Mouse (Mus musculus) neural tube, embryonic 14.5 days (tissue): ENCODE measurements at regions not wholly inside any gene's neighbourhood (a gene's known extent, or its start where the extent isn't known, plus 50 kb on each side); places are given as distances from the start of the nearest gene placed in this dataset.

Source experiments
- ATAC-seq: fragments of 200-750 bp; cut with Nextera tagmentation; 2 replicates; pipeline ENCODE4 v1.8.0; 2017; ENCODE audit warnings: low read depth, mild to moderate bottlenecking, moderate TSS enrichment, moderate library complexity
- H3K27ac ChIP-seq: fragments of 300-500 bp; sonication (generic); 2 replicates; pipeline ENCODE4 v1.5.1; 2014; ENCODE audit warnings: low read depth, mild to moderate bottlenecking, control low read depth, low read length, moderate library complexity, mixed read lengths
- H3K27me3 ChIP-seq: fragments of 300-500 bp; sonication (generic); 2 replicates; pipeline ENCODE4 v1.6.1; 2014; ENCODE audit warnings: low read length; ENCODE audit not compliant: control insufficient read depth, insufficient read depth
- H3K36me3 ChIP-seq: fragments of 300-500 bp; sonication (generic); 2 replicates; pipeline ENCODE4 v1.6.1; 2014; ENCODE audit warnings: low read length, mixed read lengths; ENCODE audit not compliant: control insufficient read depth, insufficient read depth
- H3K4me1 ChIP-seq: fragments of 300-500 bp; sonication (generic); 2 replicates; pipeline ENCODE4 v1.6.1; 2014; ENCODE audit warnings: low read length; ENCODE audit not compliant: control insufficient read depth, insufficient read depth
- H3K4me2 ChIP-seq: fragments of 300-500 bp; sonication (generic); 2 replicates; pipeline ENCODE4 v1.6.1; 2014; ENCODE audit warnings: mild to moderate bottlenecking, low read depth, low read length, control low read depth
- H3K4me3 ChIP-seq: fragments of 300-500 bp; sonication (generic); 2 replicates; pipeline ENCODE4 v1.5.1; 2014; ENCODE audit warnings: low read depth, low read length, control low read depth, mixed read lengths
- H3K9ac ChIP-seq: fragments of 300-500 bp; sonication (generic); replicated peaks from 2 replicates; pipeline ENCODE4 v1.6.1; 2014; ENCODE audit warnings: low read depth, mild to moderate bottlenecking, control low read depth, low read length, mixed read lengths
- H3K9me3 ChIP-seq: fragments of 300-500 bp; sonication (generic); 2 replicates; pipeline ENCODE4 v1.6.1; 2016; ENCODE audit warnings: low read length; ENCODE audit not compliant: control insufficient read depth
- WGBS: fragments of 180-500 bp; shearing (Covaris S2); extraction: QIAGEN DNeasy Blood & Tissue Kit; methylation state at CpG from one replicate; pipeline ENCODE4 v1.1.7; 2014; 5-methylcytosine and 5-hydroxymethylcytosine counted together

GRCm38 (mm10) chr4:67853001-67853400, 1025.6 kb downstream of the Tlr4 start:
- Histone ChIP-seq H3K9me3 (no peaks in the 10 kb centered on the region), H3K27ac (no peak overlapping the region), H3K4me3 (no peak overlapping the region), H3K4me1 (no peaks in the 10 kb centered on the region), H3K27me3 (no peaks in the 10 kb centered on the region), H3K4me2 (no peak overlapping the region), H3K9ac (no peak overlapping the region), H3K36me3 (no peaks in the 10 kb centered on the region)
- 90% methylated on average over 4 of the region's 4 CpGs for WGBS
- no peak for ATAC-seq

GRCm38 (mm10) chr4:67833397-67833796, 1006.0 kb downstream of the Tlr4 start:
- Histone ChIP-seq H3K4me2 (no peak overlapping the region), H3K27me3 (no peaks in the 10 kb centered on the region), H3K36me3 (no peaks in the 10 kb centered on the region), H3K4me3 (no peak overlapping the region), H3K4me1 (no peaks in the 10 kb centered on the region), H3K27ac (no peak overlapping the region), H3K9me3 (no peaks in the 10 kb centered on the region), H3K9ac (no peak overlapping the region)
- 77% methylated on average over 4 of the region's 4 CpGs for whole genome bisulfite sequencing
- no peak for ATAC-seq

GRCm38 (mm10) chr4:67825484-67825883, 998.1 kb downstream of the Tlr4 start:
- Histone ChIP-seq H3K9ac (no peak overlapping the region), H3K9me3 (no peaks in the 10 kb centered on the region), H3K36me3 (no peaks in the 10 kb centered on the region), H3K4me1 (no peaks in the 10 kb centered on the region), H3K4me3 (no peak overlapping the region), H3K4me2 (no peak overlapping the region), H3K27me3 (no peaks in the 10 kb centered on the region), H3K27ac (no peak overlapping the region)
- 57% methylated on average over 1 of the region's 1 CpGs for WGBS
- ATAC-seq = no peak

GRCm38 (mm10) chr4:67796050-67796449, 968.7 kb downstream of the Tlr4 start:
- Histone ChIP-seq H3K36me3 (no peaks in the 10 kb centered on the region), H3K4me2 (no peak overlapping the region), H3K4me1 (no peaks in the 10 kb centered on the region), H3K4me3 (no peak overlapping the region), H3K27me3 (no peaks in the 10 kb centered on the region), H3K9ac (no peak overlapping the region), H3K9me3 (no peaks in the 10 kb centered on the region), H3K27ac (no peak overlapping the region)
- 31% methylated on average over 1 of the region's 1 CpGs for WGBS
- no peak for ATAC-seq
